Mouse (Mus musculus) bone marrow macrophage, adult 2 months (primary cell): ENCODE measurements around the gene Chrd. TPM values are rescaled to one million over a fixed set of nuclear protein-coding genes. Genes with fewer than 3 reads are reported as not detected.

Experiments used
- H3K27ac ChIP-seq: 2 replicates; pipeline ENCODE4 v1.5.1; 2012; ENCODE audit warnings: low read depth, low read length; ENCODE audit not compliant: insufficient read depth
- H3K4me1 ChIP-seq: 2 replicates; pipeline ENCODE4 v1.6.1; 2012; ENCODE audit warnings: low read length; ENCODE audit not compliant: control insufficient read depth, insufficient read depth
- H3K4me3 ChIP-seq: 2 replicates; pipeline ENCODE4 v1.5.1; 2012; ENCODE audit warnings: mild to moderate bottlenecking, low read length, moderate library complexity; ENCODE audit not compliant: insufficient read depth
- CTCF ChIP-seq: IDR thresholded peaks from 2 replicates; pipeline ENCODE4 v1.5.1; 2012; ENCODE audit warnings: low read depth, mild to moderate bottlenecking, low read length, moderate library complexity
- POLR2A ChIP-seq: IDR thresholded peaks from 2 replicates; pipeline ENCODE4 v1.6.1; 2012; ENCODE audit warnings: mild to moderate bottlenecking, low read depth, low read length, borderline replicate concordance
- polyA plus RNA-seq: library from polyadenylated mRNA; stranded (reverse); fragments of >200 nt; gene quantifications from 2 replicates; pipeline ENCODE4 v1.2.4, GENCODE M21; 2012; ENCODE audit not compliant: missing spikeins, insufficient read depth, insufficient read length

Gene Chrd
- polyA plus RNA-seq, 1 experiment = not detected

- no peak overlapping the region for H3K4me3 ChIP-seq
- TF ChIP-seq POLR2A = no peak
- no peak for TF ChIP-seq CTCF
- no peaks in the 10 kb centered on the region for H3K4me1 ChIP-seq
- H3K27ac ChIP-seq = no peak overlapping the region
Observed at GRCm38 (mm10) chr16:20730293-20730711, 2.6 kb upstream of the Chrd start.

DNA sequence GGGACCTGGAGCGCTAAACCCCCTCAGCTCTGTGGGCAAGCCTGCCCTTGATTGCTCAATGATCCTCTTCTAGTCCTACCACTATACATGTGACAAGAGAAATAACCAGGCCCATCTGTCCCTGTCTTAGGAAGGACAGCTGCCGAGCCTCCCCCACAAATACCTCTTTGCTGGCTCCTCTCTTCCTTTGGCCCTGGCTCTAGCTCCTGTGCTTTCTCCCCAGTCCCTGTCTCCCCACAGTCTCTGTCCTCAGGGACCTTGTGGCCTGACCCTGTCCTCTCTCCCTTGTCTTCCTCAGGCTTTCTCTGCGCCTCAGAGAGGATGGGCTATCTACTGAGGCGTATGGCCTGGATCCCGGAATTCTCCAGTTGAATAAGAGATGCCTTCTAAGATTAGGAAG is 1.2 kb upstream of the Chrd start:
- no peaks in the 10 kb centered on the region for H3K4me1 ChIP-seq
- TF ChIP-seq CTCF (no peak), POLR2A (no peak)
- H3K27ac ChIP-seq = no peak overlapping the region
- H3K4me3 ChIP-seq = no peak overlapping the region

DNA sequence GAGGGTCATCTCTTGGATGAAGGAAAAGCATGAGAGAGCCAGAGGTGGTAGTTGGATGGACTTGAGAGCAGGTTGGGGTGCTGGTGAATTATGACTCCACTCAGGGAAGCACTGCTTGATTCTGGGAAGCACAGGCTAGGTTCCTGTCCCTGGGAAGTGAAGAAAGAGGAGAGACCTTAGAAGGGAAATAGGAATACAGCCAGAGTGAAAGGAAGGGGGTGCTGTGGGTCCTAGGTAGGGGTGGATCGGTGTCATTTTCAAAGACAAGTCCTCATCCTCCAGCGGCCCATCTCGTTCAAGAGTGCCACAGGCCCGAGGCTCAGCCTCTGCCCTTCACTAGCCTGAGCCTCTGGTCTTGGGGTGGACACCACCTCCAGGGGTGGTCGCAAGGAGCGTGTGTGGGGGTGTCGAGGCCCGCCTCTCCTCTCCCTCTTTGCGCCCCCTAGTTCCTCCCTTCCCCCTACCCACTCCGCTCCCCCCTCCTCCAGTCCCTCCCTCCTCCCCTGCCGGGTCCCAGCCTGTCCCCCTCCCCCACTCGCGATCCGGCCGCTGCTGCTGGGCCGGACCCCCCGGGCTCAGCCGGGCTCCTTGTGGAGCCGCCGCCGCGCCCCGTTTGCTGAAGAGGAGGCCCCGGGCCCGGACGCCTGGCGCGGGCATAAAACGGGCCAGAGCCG is 539 bp upstream of the Chrd start:
- no peak overlapping the region for H3K4me3 ChIP-seq

GRCm38 (mm10) chr16:20733731-20734730 is 1.1 kb downstream of the Chrd start, which contains the start of gene Thpo:
TSS of gene Thpo (minus strand) at chr16:20734511.
- no peaks in the 10 kb centered on the region for H3K4me1 ChIP-seq
- peak within 1 kb of the TSS; percentile 40 for H3K4me3 ChIP-seq
- no peak within 1 kb of the TSS for H3K27ac ChIP-seq
- TF ChIP-seq POLR2A = no peak
- TF ChIP-seq CTCF = no peak

More for the DNA sequence above, 539 bp upstream of the Chrd start:
- TF ChIP-seq CTCF (no peak), POLR2A (no peak)
- Histone ChIP-seq H3K4me1 (no peaks in the 10 kb centered on the region), H3K27ac (no peak overlapping the region)

DNA sequence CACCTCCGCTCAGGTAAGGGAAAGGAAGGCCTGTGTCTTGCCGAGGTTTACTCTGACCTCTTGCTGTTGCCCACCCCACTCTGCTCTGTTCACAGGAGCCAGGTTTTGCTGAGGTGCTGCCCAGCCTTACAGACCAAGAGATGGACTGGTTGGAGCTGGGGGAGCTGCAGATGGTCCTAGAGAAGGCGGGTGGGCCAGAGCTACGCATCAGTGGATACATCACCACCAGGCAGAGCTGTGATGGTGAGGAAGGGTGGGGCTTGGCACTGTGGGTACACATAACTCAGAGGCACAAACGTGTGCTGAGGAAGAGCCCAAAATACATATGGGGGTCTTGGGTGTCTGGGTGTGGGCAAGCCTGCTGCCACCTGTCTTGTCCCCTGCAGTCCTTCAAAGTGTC is 2.7 kb downstream of the Chrd start:
- H3K4me3 ChIP-seq = no peak overlapping the region
- H3K27ac ChIP-seq = no peak overlapping the region
- H3K4me1 ChIP-seq = no peaks in the 10 kb centered on the region
- no peak for TF ChIP-seq POLR2A
- TF ChIP-seq CTCF = no peak

GRCm38 (mm10) chr16:20736168-20736567 is 3.2 kb downstream of the Chrd start:
- no peak overlapping the region for H3K4me3 ChIP-seq
- no peak for TF ChIP-seq POLR2A
- TF ChIP-seq CTCF = no peak
- no peaks in the 10 kb centered on the region for H3K4me1 ChIP-seq
- no peak overlapping the region for H3K27ac ChIP-seq

DNA sequence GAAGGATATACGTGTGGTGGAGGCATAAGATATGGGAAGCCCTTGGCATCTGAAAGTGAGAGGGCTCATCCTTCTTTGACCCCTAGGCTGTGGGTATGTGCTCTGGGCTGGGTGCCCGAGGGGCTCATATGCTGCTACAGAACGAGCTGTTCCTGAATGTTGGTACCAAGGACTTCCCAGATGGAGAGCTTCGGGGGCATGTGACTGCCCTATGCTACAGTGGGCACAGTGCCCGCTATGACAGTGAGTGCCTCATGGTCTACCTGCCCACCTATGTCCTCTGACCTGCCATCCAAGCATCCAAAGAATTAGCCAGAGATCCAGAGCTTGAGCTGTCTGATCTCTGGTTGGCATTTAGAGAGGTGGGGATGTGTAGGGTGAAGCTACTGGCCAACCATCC is 3.9 kb downstream of the Chrd start:
- H3K4me1 ChIP-seq = no peaks in the 10 kb centered on the region
- no peak for TF ChIP-seq POLR2A
- TF ChIP-seq CTCF = no peak
- no peak overlapping the region for H3K27ac ChIP-seq
- H3K4me3 ChIP-seq = no peak overlapping the region

DNA sequence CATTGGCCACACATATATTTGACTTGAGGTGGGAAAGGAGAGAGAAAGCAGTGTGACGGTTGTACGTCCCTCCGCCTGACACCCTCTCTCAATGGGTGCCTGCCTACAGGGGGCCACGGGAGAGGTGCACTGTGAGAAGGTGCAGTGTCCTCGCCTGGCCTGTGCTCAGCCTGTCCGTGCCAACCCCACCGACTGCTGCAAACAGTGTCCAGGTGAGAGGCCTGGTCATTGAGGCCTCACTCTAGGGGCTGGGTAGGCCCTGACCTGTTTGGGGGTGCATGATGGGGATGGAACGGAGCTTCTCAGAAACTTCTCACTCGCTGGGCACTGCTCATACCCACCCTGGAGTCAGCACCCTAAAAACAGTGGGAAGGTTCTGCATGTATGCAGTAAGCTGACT is 6.9 kb downstream of the Chrd start:
- H3K4me3 ChIP-seq = no peak overlapping the region
- no peak for TF ChIP-seq POLR2A
- TF ChIP-seq CTCF = no peak
- no peaks in the 10 kb centered on the region for H3K4me1 ChIP-seq
- no peak overlapping the region for H3K27ac ChIP-seq

- Histone ChIP-seq H3K4me3 (no peak overlapping the region), H3K27ac (no peak overlapping the region), H3K4me1 (no peaks in the 10 kb centered on the region)
- no peak for TF ChIP-seq CTCF
- TF ChIP-seq POLR2A = no peak
Observed at GRCm38 (mm10) chr16:20746641-20747040, 13.7 kb downstream of the Chrd start.

DNA sequence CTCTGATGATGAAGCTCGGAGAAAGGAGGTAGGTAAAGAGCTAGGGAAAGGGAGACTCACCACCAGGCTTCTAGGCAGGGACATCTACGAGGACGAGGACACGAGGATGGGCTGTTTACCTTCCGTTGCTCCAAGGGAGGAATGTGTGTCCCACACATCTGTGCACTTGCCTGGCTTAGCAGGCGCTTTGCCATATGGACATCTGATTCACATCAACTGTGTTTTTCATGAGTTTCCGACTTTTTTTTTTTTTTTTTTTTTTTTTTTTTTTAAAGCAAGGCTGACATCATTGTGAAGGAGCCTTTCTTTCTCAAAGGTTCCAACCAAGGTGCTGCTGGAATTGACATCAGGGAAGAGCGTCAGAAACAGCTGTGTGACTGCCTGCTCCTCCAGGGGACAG is 17.6 kb downstream of the Chrd start:
- TF ChIP-seq POLR2A (no peak), CTCF (no peak)
- no peak overlapping the region for H3K4me3 ChIP-seq

More for the DNA sequence above, 17.6 kb downstream of the Chrd start:
- Histone ChIP-seq H3K4me1 (no peaks in the 10 kb centered on the region), H3K27ac (no peak overlapping the region)
